Mouse (Mus musculus) thymus, adult 2 months (tissue): Measurements from ENCODE around the gene Mybpc2. TPM values are rescaled to one million over a fixed set of nuclear protein-coding genes. Genes with fewer than 3 reads are reported as not detected.

Experiments used
- DNase-seq: peaks from one replicate; pipeline ENCODE4 v3.0.0; 2021
- H3K27ac ChIP-seq: fragments of 200-500 bp; 2 replicates; pipeline ENCODE4 v1.5.1; 2012; ENCODE audit warnings: low read length, control low read depth; ENCODE audit not compliant: control insufficient read depth, insufficient read depth
- H3K27me3 ChIP-seq: fragments of 200-500 bp; 2 replicates; pipeline ENCODE4 v1.6.1; 2012; ENCODE audit warnings: mild to moderate bottlenecking, low read length, moderate library complexity, mixed read lengths; ENCODE audit not compliant: control insufficient read depth, insufficient read depth
- H3K36me3 ChIP-seq: fragments of 200-500 bp; 2 replicates; pipeline ENCODE4 v1.6.1; 2012; ENCODE audit warnings: mild to moderate bottlenecking, low read length, moderate library complexity; ENCODE audit not compliant: control insufficient read depth, insufficient read depth
- H3K4me1 ChIP-seq: fragments of 200-500 bp; replicated peaks from 2 replicates; pipeline ENCODE4 v1.6.1; 2012; ENCODE audit warnings: low read length; ENCODE audit not compliant: control insufficient read depth, insufficient read depth
- H3K4me3 ChIP-seq: fragments of 200-500 bp; 2 replicates; pipeline ENCODE4 v1.5.1; 2012; ENCODE audit warnings: mild to moderate bottlenecking, low read length, control low read depth, moderate library complexity; ENCODE audit not compliant: control insufficient read depth, insufficient read depth
- CTCF ChIP-seq: fragments of 200-500 bp; IDR thresholded peaks from 2 replicates; pipeline ENCODE4 v1.5.1; 2012; ENCODE audit warnings: mild to moderate bottlenecking, control low read depth, low read length, moderate library complexity, borderline replicate concordance; ENCODE audit not compliant: control insufficient read depth, poor library complexity, insufficient read depth; ENCODE audit errors: extremely low read depth
- POLR2A ChIP-seq: fragments of 200-500 bp; IDR thresholded peaks from 2 replicates; pipeline ENCODE4 v1.6.1; 2012; ENCODE audit warnings: mild to moderate bottlenecking, low read length, control low read depth, moderate library complexity; ENCODE audit not compliant: control insufficient read depth, poor library complexity, insufficient read depth; ENCODE audit errors: extremely low read depth
- WGBS: fragments of 180-500 bp; shearing (Covaris S2); methylation state at CpG from one replicate; pipeline ENCODE4 v1.1.7; 2018; 5-methylcytosine and 5-hydroxymethylcytosine counted together
- polyA plus RNA-seq: library from polyadenylated mRNA; depleted of rRNA; stranded (reverse); fragments of >200 nt; gene quantifications from 2 replicates; pipeline ENCODE4 v1.2.3, GENCODE M21; 2012; rRNA removed

Mybpc2 gene
- polyA plus RNA-seq, 1 experiment = 0.53 TPM

DNA sequence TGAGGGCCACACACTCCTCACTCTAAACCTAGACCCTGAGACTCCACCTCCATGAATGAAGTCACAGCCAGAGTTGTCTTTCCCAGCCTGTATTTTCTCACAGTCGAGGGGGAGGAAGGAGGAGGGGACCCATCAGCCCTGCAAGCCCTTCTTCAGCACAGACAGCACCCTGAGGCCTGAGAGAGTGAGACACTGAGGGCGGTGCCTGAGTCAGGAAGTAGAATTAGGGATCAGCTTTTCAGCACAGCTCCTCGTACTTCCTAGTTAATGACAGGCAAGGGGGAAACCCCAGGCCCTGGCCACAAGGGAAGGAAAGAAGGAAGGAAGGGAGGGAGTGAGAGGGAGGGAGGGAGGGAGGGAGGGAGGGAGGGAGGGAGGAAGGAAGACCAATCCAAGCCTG, 71.2 kb downstream of the Mybpc2 start:
- no peaks in the 10 kb centered on the region for H3K27me3 ChIP-seq
- WGBS = 12% methylated on average over 3 of the region's 3 CpGs
- no peak for TF ChIP-seq CTCF
- no peak for TF ChIP-seq POLR2A
- no peak overlapping the region for H3K4me3 ChIP-seq
- no peaks in the 10 kb centered on the region for H3K4me1 ChIP-seq
- DNase-seq = no peak
- H3K36me3 ChIP-seq = no peaks in the 10 kb centered on the region
- no peak overlapping the region for H3K27ac ChIP-seq

Other genes with a start within 250 kb of the Mybpc2 start
- gene Clec11a, start 217.8 kb downstream of the Mybpc2 start, polyA plus RNA-seq = 2.3 and 3.1 TPM in 2 replicates
- 1.1 and 1.9 TPM in 2 replicates for gene Shank1, start 214.4 kb downstream of the Mybpc2 start, polyA plus RNA-seq
- 2.5 and 2.7 TPM in 2 replicates for gene Syt3, start 140.6 kb downstream of the Mybpc2 start, polyA plus RNA-seq
- gene 1700008O03Rik, start 138.8 kb downstream of the Mybpc2 start, polyA plus RNA-seq = 1.8 and 2.1 TPM in 2 replicates
- 0.84 and 1.4 TPM in 2 replicates for gene Lrrc4b, start 95.6 kb downstream of the Mybpc2 start, polyA plus RNA-seq
- 0.32 and 1.6 TPM in 2 replicates for gene Aspdh, start 59.3 kb downstream of the Mybpc2 start, polyA plus RNA-seq
- 107 and 142 TPM in 2 replicates for gene Josd2, start 56.7 kb downstream of the Mybpc2 start, polyA plus RNA-seq
- gene Emc10, start 28.1 kb downstream of the Mybpc2 start, polyA plus RNA-seq = 378 and 406 TPM in 2 replicates
- gene Fam71e1, start 28.1 kb downstream of the Mybpc2 start, polyA plus RNA-seq = 7.8 and 9.4 TPM in 2 replicates
- 40.3 and 43.3 TPM in 2 replicates for gene Spib, start 7.4 kb upstream of the Mybpc2 start, polyA plus RNA-seq
- gene Pold1, start 24.2 kb upstream of the Mybpc2 start, polyA plus RNA-seq = 208 and 235 TPM in 2 replicates
- gene Nr1h2, start 29.3 kb upstream of the Mybpc2 start, polyA plus RNA-seq = 302 and 308 TPM in 2 replicates
- gene Napsa, start 47.7 kb upstream of the Mybpc2 start, polyA plus RNA-seq = 28.0 and 32.0 TPM in 2 replicates
- gene Kcnc3, start 66.0 kb upstream of the Mybpc2 start, polyA plus RNA-seq = 0.82 and 1.0 TPM in 2 replicates
- 1.9 and 3.7 TPM in 2 replicates for gene Myh14, start 146.2 kb upstream of the Mybpc2 start, polyA plus RNA-seq
- not detected in 2 replicates for gene Izumo2, start 184.1 kb upstream of the Mybpc2 start, polyA plus RNA-seq
- 105 and 111 TPM in 2 replicates for gene Vrk3, start 223.8 kb upstream of the Mybpc2 start, polyA plus RNA-seq
- gene Zfp473, start 226.4 kb upstream of the Mybpc2 start, polyA plus RNA-seq = 1.1 TPM in 2 replicates